Mouse (Mus musculus) T-cell, adult 66 days (primary cell): ENCODE measurements around the gene Dmrtb1. TPM values are rescaled to one million over a fixed set of nuclear protein-coding genes. Genes with fewer than 3 reads are reported as not detected.

Source experiments
- total RNA-seq, 2 experiments: library from RNA; stranded (reverse); gene quantifications; 3 replicates in 1 of 2; 4 replicates in 1 of 2; pipeline ENCODE4 v1.2.4; 2023

The Dmrtb1 gene
- not detected for total RNA-seq

GRCm38 (mm10) chr4:107684130-107684529, at the start of gene Dmrtb1:
Gene Dmrtb1, minus strand, starts transcription at chr4:107684230.

Other genes with a start within 250 kb of the Dmrtb1 start
- gene Glis1, start 249.6 kb downstream of the Dmrtb1 start, total RNA-seq = not detected
- 10 to 100 TPM in 1 of 2 experiments, 1 to 10 TPM in 1; 9.0 to 13.9 TPM for gene Lrp8, start 118.0 kb upstream of the Dmrtb1 start, total RNA-seq
- gene Magoh, start 195.5 kb upstream of the Dmrtb1 start, total RNA-seq = 100 to 1,000 TPM in 1 of 2 experiments, 10 to 100 TPM in 1; 93.5 to 102 TPM
- gene 0610037L13Rik, start 205.6 kb upstream of the Dmrtb1 start, total RNA-seq = 10 to 100 TPM; 40.3 to 45.7 TPM
- gene Cpt2, start 239.4 kb upstream of the Dmrtb1 start, total RNA-seq = 10 to 100 TPM; 10.5 to 10.8 TPM